Mouse (Mus musculus) ovary, adult 10 weeks (tissue): ENCODE data around the gene Tuba8. TPM values are rescaled to one million over a fixed set of nuclear protein-coding genes. Genes with fewer than 3 reads are reported as not detected.

Source experiments
- polyA plus RNA-seq: library from polyadenylated mRNA; stranded (reverse); fragments of 350-450 nt; fragmentation: Illumina TruSeq; extraction: RNeasy Lipid Tissue Mini Kit (QIAGEN cat#74804); gene quantifications from one replicate; pipeline ENCODE4 v1.2.3, GENCODE M21; 2014

Gene Tuba8
- polyA plus RNA-seq, result 0.20 TPM

DNA sequence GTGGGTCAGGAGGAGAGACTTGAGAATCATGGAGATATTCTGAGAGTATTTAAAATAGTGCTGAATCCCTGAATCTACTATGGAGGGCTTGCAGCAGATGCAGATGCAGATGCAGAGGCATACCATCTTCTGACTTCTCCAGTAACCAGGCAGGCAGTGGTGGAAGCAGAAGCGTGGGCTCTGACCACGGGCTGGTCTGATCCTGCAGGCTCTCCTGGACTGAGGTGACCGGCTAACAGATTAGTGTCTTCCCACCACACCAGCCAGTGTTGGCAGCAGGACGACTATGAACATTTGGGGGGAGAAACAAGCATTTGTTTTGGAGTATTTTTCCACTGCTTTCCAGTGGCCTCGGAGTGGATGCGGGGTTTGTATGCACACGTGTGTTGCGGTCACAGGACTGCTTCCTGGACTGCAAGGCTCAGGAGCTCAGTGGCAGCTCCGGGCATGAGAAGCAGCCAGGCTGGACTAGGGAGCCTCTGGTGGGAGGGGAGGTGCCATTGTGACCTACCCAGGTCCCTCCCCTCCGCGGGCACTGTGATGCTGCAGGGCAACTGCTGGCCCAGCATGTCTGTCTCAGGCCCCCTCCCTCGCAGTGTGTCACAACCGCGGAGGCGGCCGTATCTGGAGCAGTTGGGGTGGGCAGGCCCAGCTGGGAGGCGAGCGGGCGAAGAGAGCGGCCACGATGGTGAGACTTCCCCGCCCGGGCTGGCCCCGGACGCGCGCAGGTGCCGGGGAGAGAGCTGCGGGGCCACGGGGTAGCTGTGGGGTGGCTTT is at the start of gene Tuba8:
Gene Tuba8, plus strand, starts transcription at position 548 of the 777 bp plus-strand sequence.

DNA sequence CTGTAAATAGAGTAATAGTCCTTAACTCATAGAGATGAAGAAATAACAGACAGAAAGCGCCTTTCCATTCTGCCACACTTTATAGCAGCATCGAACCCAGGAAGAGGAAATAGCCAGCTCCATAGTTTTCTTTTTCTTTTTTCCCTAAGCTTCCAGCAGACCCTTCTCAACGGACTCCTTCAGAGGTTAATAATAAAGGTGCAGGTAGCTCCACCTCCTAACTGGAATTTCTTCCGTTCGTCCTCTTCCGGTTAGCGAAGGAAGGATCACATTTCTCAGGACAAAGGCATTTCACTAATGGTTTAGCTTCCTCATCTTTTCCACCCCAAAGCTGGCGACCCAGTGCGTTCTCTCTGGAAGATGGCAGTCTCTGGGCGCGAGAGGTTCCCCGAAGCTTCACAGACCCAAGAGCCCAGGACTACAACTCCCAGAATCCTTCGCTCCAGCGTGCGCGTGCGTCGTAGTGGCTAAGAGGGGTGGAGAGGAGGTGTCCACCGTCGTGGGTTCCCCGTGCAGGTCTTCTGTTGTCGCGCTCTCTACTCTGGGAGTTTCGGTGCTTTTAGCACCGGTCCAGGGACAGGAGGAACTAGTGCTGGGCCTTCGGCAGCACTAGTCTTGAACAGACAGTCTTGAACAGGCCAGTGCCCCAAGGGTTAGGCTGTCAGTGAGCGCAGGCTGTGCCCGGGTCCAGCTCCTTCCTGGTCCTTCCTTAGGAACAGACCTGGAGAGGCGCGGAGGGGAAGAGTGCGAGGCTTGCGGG is 26.9 kb upstream of the Tuba8 start, which contains the start of gene Pex26:
Gene Pex26, plus strand, starts transcription at position 254 of the 760 bp plus-strand sequence.

DNA sequence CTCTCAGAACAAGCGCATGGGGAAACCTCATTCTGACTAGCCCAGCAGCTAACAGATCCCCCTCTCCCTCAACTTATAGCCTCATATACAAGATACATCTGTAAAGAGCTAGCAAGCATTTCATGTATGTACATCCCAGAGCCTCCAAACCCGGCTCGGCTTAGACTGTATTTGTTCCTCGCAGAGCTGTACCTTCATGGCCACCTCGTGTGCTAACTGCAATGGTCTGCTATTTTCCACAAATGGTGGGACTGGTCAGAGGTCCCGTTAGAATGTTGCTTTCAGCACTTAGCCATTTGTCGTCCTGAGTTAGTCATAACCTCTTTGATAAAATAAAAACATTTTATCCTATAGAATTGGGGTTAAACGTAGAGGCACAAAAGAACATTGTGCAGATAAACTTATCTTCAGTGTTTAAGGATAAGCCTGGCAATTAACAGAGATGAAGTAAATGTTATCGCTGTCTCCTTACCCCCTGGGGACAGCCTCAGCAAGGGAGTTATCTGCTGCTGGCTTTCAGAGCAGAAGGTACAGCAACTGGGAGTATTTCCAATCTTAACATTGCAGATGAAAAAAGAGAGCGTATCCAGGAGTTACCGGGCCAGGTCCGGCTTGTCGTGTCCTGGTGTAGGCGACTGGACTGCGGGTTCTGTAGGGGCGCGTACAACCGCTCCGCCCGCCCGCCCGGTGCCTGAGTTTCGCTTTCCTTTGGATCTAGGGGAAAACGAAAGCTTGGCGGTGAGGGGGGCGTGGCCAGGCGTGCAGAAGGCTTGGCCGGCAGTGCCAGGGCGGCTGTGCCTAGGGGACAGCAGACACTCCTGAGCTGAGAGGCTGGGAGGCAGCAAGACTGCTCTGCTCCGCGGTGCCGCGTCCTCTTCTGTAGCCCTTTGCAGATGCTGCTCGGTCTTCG is 34.9 kb downstream of the Tuba8 start, which contains the start of gene Usp18:
Gene Usp18, plus strand, starts transcription at position 780 of the 910 bp plus-strand sequence.

Other genes starting within 250 kb of the Tuba8 start
- gene Mical3, start 79.7 kb upstream of the Tuba8 start, polyA plus RNA-seq, result 17.4 TPM
- gene Pex26, start 27.0 kb upstream of the Tuba8 start, polyA plus RNA-seq, result 2.9 TPM
- gene Usp18, start 35.2 kb downstream of the Tuba8 start, polyA plus RNA-seq, result 3.6 TPM
- gene Slc6a13, start 89.5 kb downstream of the Tuba8 start, polyA plus RNA-seq, result not detected
- not detected for gene Slc6a12, start 132.4 kb downstream of the Tuba8 start, polyA plus RNA-seq